Mouse (Mus musculus) kidney, adult 11 months (tissue): ENCODE measurements at regions not wholly inside any gene's neighbourhood (a gene's known extent, or its start where the extent isn't known, plus 50 kb on each side); places are given as distances from the start of the nearest gene placed in this dataset.
A peak's percentile ranks its signal among the peaks of the same experiment; 100 is the strongest.
"Not testable (repeated sequence)": the region's sequence is repeated elsewhere in the genome, so short reads cannot be mapped to it uniquely, and the experiment has no call there.

Experiments used
- DNase-seq: peaks from one replicate; pipeline ENCODE4 v3.0.0; 2022

DNA sequence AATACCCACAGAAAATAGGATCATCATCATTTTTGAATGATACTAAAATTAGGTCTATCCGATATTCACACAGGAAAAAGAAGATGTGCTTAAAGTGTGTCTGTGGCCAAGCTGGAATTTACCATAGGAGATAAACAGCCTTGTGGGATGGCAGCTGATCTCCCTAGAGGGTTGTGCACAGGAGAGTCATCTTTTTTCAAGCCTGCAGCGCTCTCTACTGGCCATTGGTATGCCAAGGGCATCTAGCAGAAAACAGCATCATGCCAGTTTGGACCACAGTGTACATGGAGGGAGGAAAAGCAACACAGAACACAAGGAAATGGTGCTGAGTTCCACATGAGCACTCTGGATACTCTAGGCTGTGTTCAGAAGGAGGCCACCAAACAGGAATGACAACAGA is 74.1 kb upstream of the Diaph3 start:
- peak; percentile 3 for DNase-seq

DNA sequence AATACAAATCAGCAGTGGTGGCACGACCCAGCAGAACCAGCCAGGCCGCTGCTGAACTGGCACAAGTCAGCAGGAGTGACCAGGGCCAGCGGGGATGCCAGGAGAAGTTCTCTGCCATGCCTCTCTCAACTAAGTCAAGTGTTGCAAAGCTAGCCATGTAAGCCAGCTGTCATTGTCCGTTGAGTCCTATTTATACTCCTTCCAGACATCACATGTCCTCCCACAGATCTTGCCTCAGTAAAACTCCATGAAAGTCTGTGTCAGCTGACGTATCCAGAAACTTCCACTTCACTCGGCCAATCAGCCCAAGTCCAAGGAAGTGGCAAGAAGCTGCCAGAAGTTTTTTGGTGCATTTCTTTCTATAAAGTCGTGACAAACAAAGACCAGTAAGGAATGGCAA is 76.0 kb upstream of the Diaph3 start:
- DNase-seq, result no peak

GRCm38 (mm10) chr14:87219975-87220374 is 78.9 kb upstream of the Diaph3 start:
- DNase-seq, result no peak

DNA sequence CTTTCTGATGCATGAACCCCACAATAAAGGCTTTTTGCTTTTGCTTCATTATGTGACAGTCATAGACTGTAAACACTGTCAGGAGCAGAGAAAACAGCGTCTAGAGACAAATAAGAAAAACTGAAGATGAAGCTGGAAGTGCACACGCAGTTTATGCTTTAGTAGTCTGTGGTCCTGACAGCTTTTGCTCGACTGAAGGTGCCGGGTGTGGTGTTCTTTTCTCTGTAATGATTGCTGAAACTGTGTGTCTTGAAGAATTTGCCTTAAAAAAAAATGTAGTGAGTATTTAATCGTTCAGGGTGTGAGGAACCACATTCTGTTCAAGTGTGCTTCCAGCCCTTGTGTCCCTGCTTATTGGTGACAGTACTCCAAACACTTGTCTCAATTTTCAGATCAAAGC is 83.8 kb upstream of the Diaph3 start:
- DNase-seq, result no peak

- no peak for DNase-seq
Observed at GRCm38 (mm10) chr14:87249258-87249657, 108.2 kb upstream of the Diaph3 start.

- DNase-seq, result no peak
Observed at GRCm38 (mm10) chr14:87255484-87256208, 114.6 kb upstream of the Diaph3 start.

DNA sequence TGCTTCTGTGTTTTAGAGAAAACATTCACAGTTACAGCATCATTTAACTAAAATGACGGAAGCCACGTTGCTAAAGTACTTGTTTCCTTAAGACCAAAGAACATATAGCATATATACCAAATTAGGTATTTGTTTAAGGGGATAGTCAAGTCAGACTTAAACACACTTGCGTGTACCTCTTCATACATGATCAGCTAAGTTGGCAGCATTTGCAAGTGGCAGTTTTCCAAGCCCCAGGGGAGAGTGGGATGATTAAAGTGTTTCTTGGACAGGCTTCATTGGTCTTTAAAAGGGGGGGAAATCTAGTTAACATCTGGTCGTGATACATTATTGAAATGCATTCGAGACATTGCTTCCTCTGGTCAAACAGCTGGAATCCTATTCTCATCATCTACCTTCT is 120.7 kb upstream of the Diaph3 start:
- DNase-seq, result no peak

- no peak for DNase-seq
Observed at GRCm38 (mm10) chr14:87264826-87265225, 123.8 kb upstream of the Diaph3 start.

GRCm38 (mm10) chr14:87266309-87266708 is 125.3 kb upstream of the Diaph3 start:
- DNase-seq, result no peak

DNA sequence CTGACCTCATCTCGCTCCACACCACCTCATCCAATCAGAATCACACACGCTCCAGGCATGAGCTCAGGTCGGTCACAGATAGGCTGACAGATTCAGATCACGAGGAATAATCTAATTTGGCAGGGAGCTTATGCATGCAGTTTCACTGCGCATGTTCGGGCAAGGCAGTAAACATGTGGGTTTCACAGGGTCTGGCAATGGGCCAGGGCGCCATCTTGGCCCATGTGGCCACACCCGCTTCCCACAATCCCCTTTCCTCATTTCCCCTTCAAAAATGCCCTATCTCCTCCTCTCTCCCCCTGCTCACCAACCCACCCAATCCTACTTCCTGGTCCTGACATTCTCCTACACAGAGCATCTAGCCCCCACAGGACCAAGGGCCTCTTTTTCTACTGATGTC is 127.2 kb upstream of the Tdrd3 start:
- not testable (repeated sequence) for DNase-seq

DNA sequence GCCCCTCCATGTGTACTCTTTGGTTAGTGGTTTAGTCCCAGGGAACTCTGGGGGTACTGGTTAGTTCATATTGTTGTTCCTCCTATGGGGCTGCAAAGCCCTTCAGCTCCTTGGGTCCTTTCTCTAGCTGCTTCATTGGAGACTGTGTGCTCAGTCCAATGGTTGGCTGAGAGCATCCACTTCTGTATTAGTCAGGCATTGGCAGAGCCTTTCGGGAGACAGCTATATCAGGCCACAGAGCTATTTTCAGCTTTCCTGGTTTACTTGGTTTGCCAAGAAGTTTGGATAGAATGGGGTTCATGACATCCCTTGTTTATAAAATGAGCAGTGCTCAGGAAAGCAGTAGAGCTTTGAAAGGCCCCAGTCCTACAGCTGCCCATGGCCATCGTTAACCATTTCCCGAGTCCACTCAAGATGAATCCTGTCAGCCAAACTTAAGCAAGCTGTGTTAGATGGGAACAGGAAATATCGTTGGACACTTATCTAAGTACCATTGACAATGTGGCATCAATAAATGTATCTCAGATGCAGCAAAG is 126.7 kb upstream of the Tdrd3 start:
- no peak for DNase-seq

DNA sequence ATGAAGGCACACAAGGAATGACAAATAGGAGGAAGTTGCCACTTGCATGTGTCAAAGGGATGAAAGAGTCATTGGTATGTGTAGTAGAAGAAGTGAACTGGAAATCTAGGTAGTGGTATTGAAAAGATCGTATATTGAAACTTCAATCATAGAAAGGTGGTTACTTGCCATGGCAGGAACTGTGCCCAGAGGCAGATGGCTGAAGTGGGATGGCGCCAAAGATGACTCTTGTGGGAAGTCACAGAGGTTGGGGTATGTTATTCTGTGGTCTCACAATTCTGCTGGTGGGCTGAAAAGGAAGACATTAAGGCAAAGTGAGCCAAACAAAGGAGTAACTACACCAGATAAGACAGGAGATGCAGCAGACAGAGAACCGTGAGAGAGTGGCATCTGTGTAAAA is 121.2 kb upstream of the Tdrd3 start:
- no peak for DNase-seq

- no peak for DNase-seq
Observed at GRCm38 (mm10) chr14:87297160-87297559, 119.3 kb upstream of the Tdrd3 start.

- no peak for DNase-seq
Observed at GRCm38 (mm10) chr14:87300838-87301237, 115.6 kb upstream of the Tdrd3 start.

DNA sequence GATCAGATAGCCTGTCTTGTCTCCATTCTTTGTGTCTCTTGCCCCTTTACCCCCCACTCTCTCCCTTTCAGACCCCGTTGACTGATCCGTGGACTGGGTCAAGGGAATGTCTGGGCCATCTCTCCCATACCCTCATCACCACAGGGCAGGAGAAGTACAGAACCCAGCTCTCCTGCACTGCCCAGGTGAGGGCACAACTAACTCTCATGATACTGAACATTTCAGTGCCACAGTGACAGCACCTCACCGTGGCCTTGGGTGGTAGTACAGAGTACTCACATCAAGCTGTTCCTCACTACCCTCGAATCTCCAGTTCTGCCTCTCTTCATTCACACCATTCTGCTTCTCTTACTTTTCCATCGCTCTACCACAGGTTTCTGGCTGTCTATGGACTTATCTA is 114.9 kb upstream of the Tdrd3 start:
- DNase-seq, result no peak

GRCm38 (mm10) chr14:87305481-87305880 is 111.0 kb upstream of the Tdrd3 start:
- no peak for DNase-seq

GRCm38 (mm10) chr14:87306011-87306410 is 110.4 kb upstream of the Tdrd3 start:
- DNase-seq, result no peak

DNA sequence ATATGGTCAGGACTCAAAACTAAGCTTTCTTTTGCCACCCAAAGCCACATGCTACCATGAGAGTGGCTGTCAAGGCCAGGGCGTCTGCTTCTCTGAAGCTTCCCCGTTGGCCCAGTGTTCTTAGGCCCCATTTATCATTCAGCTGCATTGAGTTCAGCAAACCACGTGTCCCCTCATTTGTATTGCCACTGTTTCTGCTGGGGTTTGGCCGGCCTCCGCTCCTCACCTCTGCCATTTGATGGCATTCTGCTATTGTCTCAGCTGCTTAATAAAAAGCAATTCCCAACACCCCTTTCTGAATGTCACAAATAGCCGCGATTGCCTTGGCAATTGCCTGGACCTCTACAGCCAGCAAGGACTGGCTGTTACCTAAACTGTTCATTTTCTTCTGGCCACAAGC is 108.4 kb upstream of the Tdrd3 start:
- no peak for DNase-seq

GRCm38 (mm10) chr14:87312318-87312717 is 104.1 kb upstream of the Tdrd3 start:
- no peak for DNase-seq

GRCm38 (mm10) chr14:87314999-87315732 is 101.3 kb upstream of the Tdrd3 start:
- DNase-seq, result peak; percentile 6

DNA sequence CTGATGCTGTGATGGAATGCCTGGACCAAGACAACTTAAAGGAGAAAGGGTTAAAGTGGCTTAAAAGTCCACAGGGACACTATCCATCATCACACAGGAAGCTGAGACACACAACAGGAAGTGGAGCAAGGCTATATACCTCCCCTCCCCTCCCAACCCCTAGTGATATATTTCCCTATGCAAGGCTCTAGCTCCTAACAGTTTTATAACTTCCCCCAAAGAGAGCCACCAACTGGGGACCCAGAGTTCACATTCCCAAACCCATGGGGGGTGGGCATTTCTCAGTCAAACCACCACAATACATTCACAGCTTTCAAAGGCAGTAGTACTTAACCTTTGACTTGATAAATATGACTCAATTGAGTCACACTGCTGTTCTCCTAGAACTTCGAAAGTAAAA is 88.6 kb upstream of the Tdrd3 start:
- DNase-seq, result no peak

GRCm38 (mm10) chr14:87337950-87338526 is 78.4 kb upstream of the Tdrd3 start:
- DNase-seq, result no peak

DNA sequence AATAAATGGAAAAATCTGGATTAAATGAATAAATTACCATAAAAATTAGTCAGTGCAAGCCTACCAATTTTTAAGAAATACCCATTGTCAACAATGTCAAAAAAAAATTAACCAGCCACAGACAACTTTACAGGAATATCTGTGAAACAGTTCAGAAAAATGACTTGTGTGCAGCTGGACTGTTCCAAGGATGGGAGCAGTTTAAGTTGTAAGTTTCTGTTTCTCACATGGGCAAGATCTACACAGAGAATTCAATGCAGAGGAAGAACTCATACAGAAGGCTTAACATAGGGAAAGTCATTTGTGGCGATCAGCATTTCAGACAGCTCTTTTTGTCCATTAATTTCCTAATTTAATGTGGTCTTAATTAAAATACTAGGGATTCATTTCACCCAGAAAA is 71.9 kb upstream of the Tdrd3 start:
- no peak for DNase-seq

DNA sequence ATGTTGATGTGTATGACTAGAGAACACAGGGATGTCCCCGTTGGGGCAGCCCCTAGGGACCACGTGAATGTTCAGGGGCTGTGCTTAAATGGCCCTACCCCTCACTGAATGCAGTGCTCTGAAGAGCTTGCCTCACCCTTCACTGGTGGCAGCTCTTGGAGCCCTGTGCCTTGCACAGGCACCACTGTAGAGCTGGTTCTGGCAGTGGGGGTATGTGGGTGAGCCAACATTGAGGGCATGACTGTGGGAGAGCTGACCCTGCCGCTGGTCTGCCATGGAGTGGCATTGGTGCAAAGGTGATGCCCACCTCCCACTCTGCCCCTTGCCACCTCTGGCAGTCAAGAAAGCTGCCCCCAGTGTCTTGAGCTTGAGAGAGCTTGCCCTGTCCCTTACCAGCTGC is 69.6 kb upstream of the Tdrd3 start:
- DNase-seq, result no peak
